Comparison of ENCODE assay signal across 8 mouse cellular contexts in the genomic region with DNA sequence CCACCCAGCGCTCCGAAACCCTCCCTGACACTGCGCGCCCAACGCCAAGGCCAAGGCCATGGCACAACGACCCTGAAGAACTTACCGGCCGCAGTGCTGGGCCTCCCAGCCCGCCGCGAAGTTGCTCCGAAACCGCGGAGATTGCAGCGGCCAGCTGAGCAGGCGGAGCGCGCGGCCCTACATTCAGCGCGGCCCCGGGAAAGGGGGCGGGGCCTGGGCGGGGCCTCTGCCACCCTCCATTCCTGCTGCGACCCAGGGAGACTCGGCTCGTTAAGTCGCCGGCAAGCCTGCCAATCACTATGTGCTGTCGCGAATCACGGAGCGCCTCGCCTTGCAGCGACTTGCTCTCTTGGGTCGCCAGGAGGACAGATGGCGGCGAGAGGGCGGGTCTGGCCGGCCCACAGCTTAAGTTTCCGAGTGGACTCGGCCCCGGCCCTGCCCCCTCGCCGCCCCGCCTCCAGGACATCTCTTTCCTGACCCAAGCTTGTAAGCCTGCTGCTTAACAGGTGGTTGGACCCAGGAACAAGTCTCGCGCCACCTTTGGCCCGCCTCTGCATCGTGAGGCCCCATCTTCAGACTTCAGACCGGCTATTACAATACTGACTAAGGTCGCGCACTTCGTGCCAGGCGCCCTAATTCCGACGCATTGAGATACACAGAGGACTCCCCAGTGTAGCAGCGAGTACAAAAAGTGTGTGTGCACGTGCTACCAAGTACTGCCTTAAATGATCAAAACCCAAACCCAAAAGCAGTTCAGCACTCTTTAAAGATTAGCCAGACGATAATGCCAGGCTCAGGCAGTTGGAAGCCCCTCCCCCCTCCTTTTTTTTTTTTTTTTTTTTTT. TPM values are rescaled to one million over a fixed set of nuclear protein-coding genes. Genes with fewer than 3 reads are reported as not detected.
A peak's percentile ranks its signal among the peaks of the same experiment; 100 is the strongest.
DNase-seq lines count a peak whose midpoint lies in the region; ATAC-seq and TF ChIP-seq lines count a peak whose summit lies in the region.

A gene (minus strand): TSS at position 425 of the 844 bp plus-strand sequence.

- no peaks in the 10 kb centered on the region for H3K36me3 ChIP-seq in hindbrain, embryonic 12.5 days
- no peaks in the 10 kb centered on the region for H3K36me3 ChIP-seq in lung, postnatal 0 days (ENCODE audit: insufficient read depth, low read length)

- peak; percentile 98 for ATAC-seq in hindbrain, embryonic 12.5 days (ENCODE audit: low FRiP score)
- ATAC-seq in lung, postnatal 0 days: peak; percentile 99

- under 1% methylated on average over 59 of the region's 60 CpGs for WGBS in hindbrain, embryonic 12.5 days
- WGBS in lung, postnatal 0 days: 1% methylated on average over 54 of the region's 60 CpGs

- H3K27ac ChIP-seq in hindbrain, embryonic 12.5 days: no peak within 1 kb of the TSS
- no peak within 1 kb of the TSS; the same call in 1 of the 2 replicates for H3K27ac ChIP-seq in lung, postnatal 0 days (ENCODE audit: low read length)

- TF ChIP-seq CTCF in lung, postnatal 0 days (IDR thresholded peaks at IDR 0.05): peak; percentile 44

- H3K27me3 ChIP-seq in hindbrain, embryonic 12.5 days: peaks cover 6% of the 10 kb centered on the region; the same call in 1 of the 2 replicates
- no peaks in the 10 kb centered on the region for H3K27me3 ChIP-seq in lung, postnatal 0 days (replicated peaks; ENCODE audit: insufficient read depth, low read length)

- H3K9me3 ChIP-seq in hindbrain, embryonic 12.5 days (replicated peaks): no peaks in the 10 kb centered on the region
- no peaks in the 10 kb centered on the region for H3K9me3 ChIP-seq in lung, postnatal 0 days (ENCODE audit: low read length)

- no peak for TF ChIP-seq EP300 in lung, postnatal 0 days (IDR thresholded peaks at IDR 0.05)

- peak within 1 kb of the TSS; percentile 70 for H3K9ac ChIP-seq in hindbrain, embryonic 12.5 days
- H3K9ac ChIP-seq in lung, postnatal 0 days (replicated peaks; ENCODE audit: low read depth): peak within 1 kb of the TSS; percentile 54

- DNase-seq in NIH3T3 (ENCODE audit: low read depth): peak; percentile 98
- peak; percentile 97 for DNase-seq in cerebellum, adult 9-11 months
- peak; percentile 94 to 95 for DNase-seq in frontal cortex, postnatal 14 days (ENCODE audit: low spot score in 2 of 2)
- DNase-seq in layer of hippocampus, postnatal 10 days (ENCODE audit: low spot score in 2 of 2): peak; percentile 92 to 95
- peak; percentile 99 for DNase-seq in lung, postnatal 0 days (ENCODE audit: low spot score)
- DNase-seq in ovary, postnatal 10 days (ENCODE audit: low spot score): peak; percentile 82
- DNase-seq in thymus, postnatal 0 days (ENCODE audit: low spot score): peak; percentile 93

- H3K4me1 ChIP-seq in hindbrain, embryonic 12.5 days: peaks cover 13% of the 10 kb centered on the region
- 0 out of 2 replicates have a peak, but pooled peaks cover 4% of the 10 kb centered on the region for H3K4me1 ChIP-seq in lung, postnatal 0 days (ENCODE audit: insufficient read depth, low read depth, low read length)

- H3K4me3 ChIP-seq in hindbrain, embryonic 12.5 days: peak within 1 kb of the TSS; percentile 59
- peak within 1 kb of the TSS; percentile 55 for H3K4me3 ChIP-seq in lung, postnatal 0 days (ENCODE audit: low read depth, low read length)

- H3K4me2 ChIP-seq in hindbrain, embryonic 12.5 days (replicated peaks): peak within 1 kb of the TSS; percentile 95
- peak within 1 kb of the TSS; percentile 98 for H3K4me2 ChIP-seq in lung, postnatal 0 days (replicated peaks; ENCODE audit: low read depth, low read length)

RNA-seq across cellular contexts. Expression of the gene that starts here (rescaled TPM):
- polyA plus RNA-seq in hindbrain, embryonic 12.5 days (2016; fragmentation: Nextera tagmentation; extraction: Ambion mirVana): 8.6 and 9.6 TPM in 2 replicates
- total RNA-seq in layer of hippocampus, postnatal 10 days (2021): 10 to 100 TPM; 65.9 to 91.7 TPM
- 6.5 and 7.2 TPM in 2 replicates for polyA plus RNA-seq in lung, postnatal 0 days (2015; fragmentation: Nextera tagmentation; extraction: Ambion mirVana)
- 2.2 and 2.3 TPM in 2 replicates for polyA plus RNA-seq in thymus, postnatal 0 days (2015; fragmentation: Nextera tagmentation; extraction: Ambion mirVana)
